Mouse (Mus musculus): ENCODE results near the gene Wnk1. TPM values are rescaled to one million over a fixed set of nuclear protein-coding genes. Genes with fewer than 3 reads are reported as not detected.

The Wnk1 gene
- polyA plus RNA-seq, 1 experiment from 2014 or later: 94.9 TPM

DNA sequence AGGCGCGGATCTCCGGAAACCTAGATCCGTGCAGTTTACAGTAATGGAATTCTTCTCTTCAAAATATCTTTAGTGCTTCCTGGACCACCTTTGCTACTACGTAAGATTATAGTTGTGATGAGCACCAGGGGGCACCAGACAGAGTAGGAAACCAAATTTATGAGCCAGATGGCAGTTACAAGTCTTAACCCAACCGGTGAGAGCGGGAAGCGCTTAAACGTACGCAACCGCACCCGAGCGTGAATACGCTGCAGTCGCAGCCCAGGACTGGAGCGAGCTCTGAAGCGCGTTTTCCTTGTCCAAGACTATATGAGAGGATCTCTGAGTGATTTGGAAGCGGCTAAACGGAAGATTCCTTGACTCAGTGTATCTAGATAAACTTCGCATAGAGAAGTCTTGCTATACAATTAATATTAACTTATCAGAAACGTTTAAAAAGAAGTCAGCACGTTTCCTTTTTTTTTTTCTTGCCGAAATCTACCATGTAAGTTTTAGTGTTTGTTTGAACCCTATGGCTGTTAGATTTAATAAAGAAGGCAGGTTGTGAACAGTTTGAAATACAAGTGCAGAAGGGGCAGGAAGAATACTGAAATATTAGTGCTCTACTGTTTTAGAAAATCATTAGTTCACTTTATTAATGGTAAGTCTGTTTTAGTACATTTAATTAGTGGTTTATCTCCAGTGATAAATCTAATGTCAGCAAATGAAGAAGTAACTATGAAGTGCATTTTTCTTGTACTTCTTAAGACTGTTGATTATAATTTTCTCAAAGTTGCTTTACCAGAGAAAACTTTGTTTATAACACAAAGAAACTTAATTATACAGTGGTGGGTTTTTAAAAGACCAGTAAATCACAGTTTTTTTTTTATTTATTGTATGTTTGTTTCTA is 1.4 kb upstream of the Wnk1 start:
- Histone ChIP-seq H3K9ac (ENCODE audit: low read length) (peak overlapping the region; percentile 75), H3K9me3 (ENCODE audit: control insufficient read depth, low read length) (no peaks in the 10 kb centered on the region), H3K27ac (replicated peaks in 1 of 2; ENCODE audit: control insufficient read depth in 1 of 2, insufficient read depth in 1 of 2, low read depth in 2 of 2, low read length in 2 of 2) (peak overlapping the region; percentile 90 to 99), H3K4me2 (ENCODE audit: low read length) (peak overlapping the region; percentile 87), H3K4me3 (ENCODE audit: control insufficient read depth in 1 of 2, insufficient read depth in 1 of 2, low read depth in 1 of 2, low read length in 2 of 2) (peak overlapping the region; percentile 41 to 78), H3K27me3 (ENCODE audit: control insufficient read depth, insufficient read depth, low read length) (no peaks in the 10 kb centered on the region), H3K4me1 (ENCODE audit: control insufficient read depth in 2 of 2, insufficient read depth in 2 of 2, low read length in 2 of 2) (no peaks in the 10 kb centered on the region; a peak in 1 of 4 replicates), H3K36me3 (ENCODE audit: control insufficient read depth, insufficient read depth, low read length) (no peaks in the 10 kb centered on the region)
- 1% methylated on average over 24 of the region's 24 CpGs for WGBS
- 0 out of 2 replicates have a peak, but pooled peaks have one; percentile 11 for ATAC-seq (ENCODE audit: insufficient number of reproducible peaks, insufficient read depth, low FRiP score, low read depth)

DNA sequence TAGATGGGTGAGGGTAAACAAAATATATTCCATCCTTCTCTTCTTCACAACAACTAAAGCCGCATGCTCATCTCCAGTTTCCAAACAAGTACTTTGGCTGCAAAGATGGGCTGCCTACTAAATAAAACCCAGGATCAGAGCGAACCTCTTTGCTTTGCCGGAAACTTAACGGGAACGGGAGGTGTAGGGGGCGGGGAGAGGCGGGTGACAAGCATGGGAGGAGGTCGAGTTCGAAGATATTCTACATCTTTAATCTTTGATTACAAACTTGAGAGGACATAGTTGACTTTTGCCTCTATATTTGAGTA is 738 bp upstream of the Wnk1 start:
- H3K9ac ChIP-seq (ENCODE audit: low read length): peak overlapping the region; percentile 75
- peak overlapping the region; percentile 87 for H3K4me2 ChIP-seq (ENCODE audit: low read length)
- under 1% methylated on average over 9 of the region's 9 CpGs for WGBS
- H3K36me3 ChIP-seq (ENCODE audit: control insufficient read depth, insufficient read depth, low read length): peaks cover 2% of the 10 kb centered on the region; the same call in 1 of the 2 replicates
- H3K9me3 ChIP-seq (ENCODE audit: control insufficient read depth, low read length): no peaks in the 10 kb centered on the region
- no peaks in the 10 kb centered on the region for H3K27me3 ChIP-seq (ENCODE audit: control insufficient read depth, insufficient read depth, low read length)
- no peaks in the 10 kb centered on the region; a peak in 1 of 4 replicates for H3K4me1 ChIP-seq (ENCODE audit: control insufficient read depth in 2 of 2, insufficient read depth in 2 of 2, low read length in 2 of 2)
- ATAC-seq (ENCODE audit: insufficient number of reproducible peaks, insufficient read depth, low FRiP score, low read depth): no peak
- peak overlapping the region; percentile 45 to 78 for H3K4me3 ChIP-seq (ENCODE audit: control insufficient read depth in 1 of 2, insufficient read depth in 1 of 2, low read depth in 1 of 2, low read length in 2 of 2)
- H3K27ac ChIP-seq (replicated peaks in 1 of 2; ENCODE audit: control insufficient read depth in 1 of 2, insufficient read depth in 1 of 2, low read depth in 2 of 2, low read length in 2 of 2): peak overlapping the region; percentile 90 to 99

GRCm38 (mm10) chr6:120037636-120038365 is 671 bp downstream of the Wnk1 start:
- Histone ChIP-seq H3K4me1 (ENCODE audit: control insufficient read depth in 2 of 2, insufficient read depth in 2 of 2, low read length in 2 of 2) (peaks cover 0 to 5% of the 10 kb centered on the region in 2 experiments; a peak in 2 of 4 replicates), H3K4me3 (ENCODE audit: control insufficient read depth in 1 of 2, insufficient read depth in 1 of 2, low read depth in 1 of 2, low read length in 2 of 2) (peak overlapping the region; percentile 73 to 78), H3K36me3 (ENCODE audit: control insufficient read depth, insufficient read depth, low read length) (peaks cover 13% of the 10 kb centered on the region), H3K27me3 (ENCODE audit: control insufficient read depth, insufficient read depth, low read length) (no peaks in the 10 kb centered on the region), H3K27ac (replicated peaks in 1 of 2; ENCODE audit: control insufficient read depth in 1 of 2, insufficient read depth in 1 of 2, low read depth in 2 of 2, low read length in 2 of 2) (peak overlapping the region; percentile 97 to 99), H3K4me2 (ENCODE audit: low read length) (peak overlapping the region; percentile 90), H3K9me3 (ENCODE audit: control insufficient read depth, low read length) (no peaks in the 10 kb centered on the region), H3K9ac (ENCODE audit: low read length) (peak overlapping the region; percentile 97)
- under 1% methylated on average over 73 of the region's 85 CpGs for WGBS
- peak; percentile 82 for ATAC-seq (ENCODE audit: insufficient number of reproducible peaks, insufficient read depth, low FRiP score, low read depth)

- no peaks in the 10 kb centered on the region for H3K27me3 ChIP-seq (ENCODE audit: control insufficient read depth, insufficient read depth, low read length)
- H3K9ac ChIP-seq (ENCODE audit: low read length): peak overlapping the region; percentile 97
- WGBS: under 1% methylated on average over 50 of the region's 51 CpGs
- peak overlapping the region; percentile 73 to 78 for H3K4me3 ChIP-seq (ENCODE audit: control insufficient read depth in 1 of 2, insufficient read depth in 1 of 2, low read depth in 1 of 2, low read length in 2 of 2)
- no peak for ATAC-seq (ENCODE audit: insufficient number of reproducible peaks, insufficient read depth, low FRiP score, low read depth)
- peaks cover 0 to 11% of the 10 kb centered on the region in 2 experiments; a peak in 2 of 4 replicates for H3K4me1 ChIP-seq (ENCODE audit: control insufficient read depth in 2 of 2, insufficient read depth in 2 of 2, low read length in 2 of 2)
- H3K4me2 ChIP-seq (ENCODE audit: low read length): peak overlapping the region; percentile 90
- H3K9me3 ChIP-seq (ENCODE audit: control insufficient read depth, low read length): no peaks in the 10 kb centered on the region
- peaks cover 20% of the 10 kb centered on the region for H3K36me3 ChIP-seq (ENCODE audit: control insufficient read depth, insufficient read depth, low read length)
- H3K27ac ChIP-seq (replicated peaks in 1 of 2; ENCODE audit: control insufficient read depth in 1 of 2, insufficient read depth in 1 of 2, low read depth in 2 of 2, low read length in 2 of 2): peak overlapping the region; percentile 97 to 99
Measured at GRCm38 (mm10) chr6:120037004-120037635, 1.4 kb downstream of the Wnk1 start.

- peaks cover 0 to 5% of the 10 kb centered on the region in 2 experiments; a peak in 1 of 4 replicates for H3K4me1 ChIP-seq (ENCODE audit: control insufficient read depth in 2 of 2, insufficient read depth in 2 of 2, low read length in 2 of 2)
- H3K4me3 ChIP-seq (ENCODE audit: control insufficient read depth in 1 of 2, insufficient read depth in 1 of 2, low read depth in 1 of 2, low read length in 2 of 2): no peak overlapping the region
- no peaks in the 10 kb centered on the region for H3K9me3 ChIP-seq (ENCODE audit: control insufficient read depth, low read length)
- H3K9ac ChIP-seq (ENCODE audit: low read length): no peak overlapping the region
- no peak for ATAC-seq (ENCODE audit: insufficient number of reproducible peaks, insufficient read depth, low FRiP score, low read depth)
- peaks cover 26% of the 10 kb centered on the region; the same call in 1 of the 2 replicates for H3K36me3 ChIP-seq (ENCODE audit: control insufficient read depth, insufficient read depth, low read length)
- no peak overlapping the region for H3K27ac ChIP-seq (replicated peaks in 1 of 2; ENCODE audit: control insufficient read depth in 1 of 2, insufficient read depth in 1 of 2, low read depth in 2 of 2, low read length in 2 of 2)
- H3K4me2 ChIP-seq (ENCODE audit: low read length): no peak overlapping the region
- no peaks in the 10 kb centered on the region for H3K27me3 ChIP-seq (ENCODE audit: control insufficient read depth, insufficient read depth, low read length)
Measured at GRCm38 (mm10) chr6:120024577-120024976, 13.9 kb downstream of the Wnk1 start.

GRCm38 (mm10) chr6:120023746-120024145 is 14.7 kb downstream of the Wnk1 start:
- no peak overlapping the region for H3K9ac ChIP-seq (ENCODE audit: low read length)
- no peak overlapping the region for H3K27ac ChIP-seq (replicated peaks in 1 of 2; ENCODE audit: control insufficient read depth in 1 of 2, insufficient read depth in 1 of 2, low read depth in 2 of 2, low read length in 2 of 2)
- no peak overlapping the region for H3K4me3 ChIP-seq (ENCODE audit: control insufficient read depth in 1 of 2, insufficient read depth in 1 of 2, low read depth in 1 of 2, low read length in 2 of 2)
- no peak for ATAC-seq (ENCODE audit: insufficient number of reproducible peaks, insufficient read depth, low FRiP score, low read depth)
- H3K4me1 ChIP-seq (ENCODE audit: control insufficient read depth in 2 of 2, insufficient read depth in 2 of 2, low read length in 2 of 2): peaks cover 0 to 5% of the 10 kb centered on the region in 2 experiments; a peak in 2 of 4 replicates
- no peak overlapping the region for H3K4me2 ChIP-seq (ENCODE audit: low read length)
- WGBS: 90% methylated on average over 1 of the region's 1 CpGs
- H3K36me3 ChIP-seq (ENCODE audit: control insufficient read depth, insufficient read depth, low read length): peaks cover 17% of the 10 kb centered on the region; the same call in 1 of the 2 replicates
- H3K9me3 ChIP-seq (ENCODE audit: control insufficient read depth, low read length): no peaks in the 10 kb centered on the region
- H3K27me3 ChIP-seq (ENCODE audit: control insufficient read depth, insufficient read depth, low read length): no peaks in the 10 kb centered on the region

DNA sequence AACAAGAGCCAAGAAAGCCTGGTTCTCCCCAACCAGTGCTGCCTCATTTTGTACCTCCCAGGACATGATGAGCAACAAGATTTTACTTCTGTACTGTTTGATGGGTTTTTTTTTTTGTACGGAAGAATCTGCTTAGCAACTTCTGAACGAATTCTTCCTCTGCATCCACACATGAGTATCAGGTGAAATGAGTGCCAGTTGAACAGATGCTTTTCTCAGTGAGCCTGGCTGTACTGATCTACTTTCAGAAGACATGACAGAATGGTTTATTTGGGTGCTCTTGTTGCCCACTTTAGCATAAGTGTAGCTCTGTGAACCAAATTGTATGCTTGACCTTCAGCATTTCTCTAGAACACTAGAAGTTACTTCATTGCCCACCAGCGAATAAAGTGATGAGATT is 16.4 kb downstream of the Wnk1 start:
- peaks cover 0 to 5% of the 10 kb centered on the region in 2 experiments; a peak in 2 of 4 replicates for H3K4me1 ChIP-seq (ENCODE audit: control insufficient read depth in 2 of 2, insufficient read depth in 2 of 2, low read length in 2 of 2)
- no peak overlapping the region for H3K4me3 ChIP-seq (ENCODE audit: control insufficient read depth in 1 of 2, insufficient read depth in 1 of 2, low read depth in 1 of 2, low read length in 2 of 2)
- H3K9ac ChIP-seq (ENCODE audit: low read length): no peak overlapping the region
- 84% methylated on average over 3 of the region's 3 CpGs for WGBS
- peaks cover 9% of the 10 kb centered on the region; the same call in 1 of the 2 replicates for H3K36me3 ChIP-seq (ENCODE audit: control insufficient read depth, insufficient read depth, low read length)
- no peak for ATAC-seq (ENCODE audit: insufficient number of reproducible peaks, insufficient read depth, low FRiP score, low read depth)
- H3K4me2 ChIP-seq (ENCODE audit: low read length): no peak overlapping the region
- H3K9me3 ChIP-seq (ENCODE audit: control insufficient read depth, low read length): no peaks in the 10 kb centered on the region
- H3K27ac ChIP-seq (replicated peaks in 1 of 2; ENCODE audit: control insufficient read depth in 1 of 2, insufficient read depth in 1 of 2, low read depth in 2 of 2, low read length in 2 of 2): no peak overlapping the region
- H3K27me3 ChIP-seq (ENCODE audit: control insufficient read depth, insufficient read depth, low read length): no peaks in the 10 kb centered on the region
